Mouse (Mus musculus): ENCODE results near the gene Ccdc88b.
"Not testable (repeated sequence)": the region's sequence is repeated elsewhere in the genome, so short reads cannot be mapped to it uniquely, and the experiment has no call there.

Gene Ccdc88b

GRCm38 (mm10) chr19:6858031-6858430, at the start of gene Ccdc88b:
Ccdc88b (minus strand) TSS chr19:6858211.
- no peak for DNase-seq

- DNase-seq, result no peak
Measured at GRCm38 (mm10) chr19:6907094-6907493, 49.1 kb upstream of the Ccdc88b start.

GRCm38 (mm10) chr19:6906199-6906598, 48.2 kb upstream of the Ccdc88b start:
- no peak for DNase-seq

- DNase-seq, result no peak
Measured at GRCm38 (mm10) chr19:6905498-6906159, 47.6 kb upstream of the Ccdc88b start.

GRCm38 (mm10) chr19:6904846-6905245, 46.8 kb upstream of the Ccdc88b start:
- DNase-seq, result no peak

GRCm38 (mm10) chr19:6903031-6903430, 45.0 kb upstream of the Ccdc88b start:
- DNase-seq, result no peak

GRCm38 (mm10) chr19:6899641-6900040, 41.6 kb upstream of the Ccdc88b start:
- no peak for DNase-seq

GRCm38 (mm10) chr19:6895608-6896305, 37.7 kb upstream of the Ccdc88b start:
- not testable (repeated sequence) for DNase-seq

- DNase-seq, result no peak
Measured at GRCm38 (mm10) chr19:6893731-6894451, 35.9 kb upstream of the Ccdc88b start.

GRCm38 (mm10) chr19:6892512-6892911, 34.5 kb upstream of the Ccdc88b start:
- no peak for DNase-seq

- no peak for DNase-seq
Measured at GRCm38 (mm10) chr19:6877965-6878364, 20.0 kb upstream of the Ccdc88b start.

- DNase-seq, result no peak
Measured at GRCm38 (mm10) chr19:6876799-6877198, 18.8 kb upstream of the Ccdc88b start.

- no peak for DNase-seq
Measured at GRCm38 (mm10) chr19:6875834-6876233, 17.8 kb upstream of the Ccdc88b start.

GRCm38 (mm10) chr19:6874257-6874656, 16.2 kb upstream of the Ccdc88b start:
- no peak for DNase-seq

GRCm38 (mm10) chr19:6872701-6873100, 14.7 kb upstream of the Ccdc88b start:
- DNase-seq, result no peak

GRCm38 (mm10) chr19:6871574-6872271, 13.7 kb upstream of the Ccdc88b start:
- no peak for DNase-seq

- DNase-seq, result peak; percentile 62
Measured at GRCm38 (mm10) chr19:6869355-6869754, 11.3 kb upstream of the Ccdc88b start.

- no peak for DNase-seq
Measured at GRCm38 (mm10) chr19:6861451-6861850, 3.4 kb upstream of the Ccdc88b start.

GRCm38 (mm10) chr19:6860706-6861105, 2.7 kb upstream of the Ccdc88b start:
- DNase-seq, result no peak

GRCm38 (mm10) chr19:6859971-6860370, 2.0 kb upstream of the Ccdc88b start:
- DNase-seq, result no peak

GRCm38 (mm10) chr19:6859032-6859651, 1.1 kb upstream of the Ccdc88b start:
- no peak for DNase-seq

GRCm38 (mm10) chr19:6857391-6858005, 513 bp downstream of the Ccdc88b start:
- DNase-seq, result no peak

Measured in layer of hippocampus, adult 9-11 months (tissue).